Comparison of ENCODE assay signal across 17 mouse cellular contexts in the genomic region with DNA sequence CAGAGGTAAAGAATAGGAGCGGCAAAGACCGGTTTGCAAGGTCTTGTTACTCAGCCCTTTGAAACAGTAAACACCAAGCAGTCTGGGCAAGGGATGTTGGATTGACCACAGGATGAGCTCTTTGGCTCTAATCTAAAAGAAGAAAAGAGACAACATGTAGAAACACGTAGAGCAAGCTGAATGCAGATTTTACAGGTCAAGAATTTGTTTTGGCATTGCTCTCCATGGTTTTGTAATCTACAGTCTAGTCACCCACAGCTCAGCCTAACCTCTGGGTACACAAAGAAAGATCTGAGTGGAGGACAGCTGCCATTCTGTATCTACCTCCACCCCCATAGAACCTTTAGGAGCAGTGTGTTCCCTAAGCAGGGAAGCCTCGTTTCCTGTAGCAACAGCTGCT.
"Had no signal": no experiment of that assay in that cellular context is flagged by ENCODE, and none has a peak within 500 bp of the region (broad histone marks: within the 10 kb centered on the region; RNA-seq: fewer than 3 reads in every experiment).

No protein-coding gene starts in this region.

- H3K9me3 ChIP-seq: lung, embryonic 15.5 days; midbrain, embryonic 10.5 days; midbrain, embryonic 12.5 days; midbrain, embryonic 15.5 days; neural tube, embryonic 12.5 days; stomach, embryonic 15.5 days had no signal

- ATAC-seq: liver, postnatal 0 days; lung, postnatal 0 days; midbrain, embryonic 15.5 days had no signal

- H3K36me3 ChIP-seq: lung, embryonic 15.5 days; midbrain, embryonic 10.5 days; midbrain, embryonic 12.5 days; midbrain, embryonic 15.5 days; neural tube, embryonic 12.5 days; stomach, embryonic 15.5 days had no signal

- DNase-seq: liver, postnatal 0 days; lung, adult 2 months; lung, postnatal 14 days; lung, postnatal 36 days; right cerebral cortex, postnatal 14 days; thymus, adult 2 months; thymus, postnatal 25 days; thymus, postnatal 4 days had no signal

- H3K9ac ChIP-seq: liver, postnatal 0 days; lung, embryonic 15.5 days; midbrain, embryonic 12.5 days; midbrain, embryonic 15.5 days; neural tube, embryonic 12.5 days; stomach, embryonic 15.5 days had no signal

- H3K4me1 ChIP-seq: lung, embryonic 15.5 days; midbrain, embryonic 10.5 days; midbrain, embryonic 12.5 days; midbrain, embryonic 15.5 days; neural tube, embryonic 12.5 days; stomach, embryonic 15.5 days had no signal

- H3K4me3 ChIP-seq: lung, embryonic 15.5 days; midbrain, embryonic 10.5 days; midbrain, embryonic 12.5 days; midbrain, embryonic 15.5 days; neural tube, embryonic 12.5 days; stomach, embryonic 15.5 days had no signal

- H3K27ac ChIP-seq: lung, embryonic 15.5 days; macrophage; midbrain, embryonic 10.5 days; midbrain, embryonic 12.5 days; midbrain, embryonic 15.5 days; neural tube, embryonic 12.5 days; stomach, embryonic 15.5 days; stomach, postnatal 0 days had no signal

- H3K4me2 ChIP-seq: lung, embryonic 15.5 days; midbrain, embryonic 12.5 days; midbrain, embryonic 15.5 days; neural tube, embryonic 12.5 days; stomach, embryonic 15.5 days had no signal

- H3K27me3 ChIP-seq: lung, embryonic 15.5 days; midbrain, embryonic 12.5 days; midbrain, embryonic 15.5 days; neural tube, embryonic 12.5 days; stomach, embryonic 15.5 days had no signal
